Mouse (Mus musculus) embryonic fibroblast, embryonic 13.5 days (primary cell): ENCODE results near the gene Tox3. TPM values are rescaled to one million over a fixed set of nuclear protein-coding genes. Genes with fewer than 3 reads are reported as not detected.

ENCODE experiments used
- H3K27ac ChIP-seq: 2 replicates; pipeline ENCODE4 v1.5.1; 2012; ENCODE audit warnings: low read length, control low read depth, inconsistent platforms; ENCODE audit not compliant: insufficient read depth
- H3K4me1 ChIP-seq: 2 replicates; pipeline ENCODE4 v1.6.1; 2011; ENCODE audit warnings: low read length; ENCODE audit not compliant: control insufficient read depth, insufficient read depth
- H3K4me3 ChIP-seq: 2 replicates; pipeline ENCODE4 v1.5.1; 2011; ENCODE audit warnings: mild to moderate bottlenecking, control low read depth, low read length; ENCODE audit not compliant: insufficient read depth
- CTCF ChIP-seq: IDR thresholded peaks from 2 replicates; pipeline ENCODE4 v1.5.1; 2011; ENCODE audit warnings: mild to moderate bottlenecking, control low read depth, low read length, moderate library complexity, borderline replicate concordance; ENCODE audit not compliant: insufficient read depth
- POLR2A ChIP-seq: IDR thresholded peaks from 2 replicates; pipeline ENCODE4 v1.6.1; 2011; ENCODE audit warnings: low read depth, mild to moderate bottlenecking, control low read depth, low read length, moderate library complexity
- polyA plus RNA-seq: library from polyadenylated mRNA; stranded (reverse); fragments of >200 nt; gene quantifications from 2 replicates; pipeline ENCODE4 v1.2.4, GENCODE M21; 2011; ENCODE audit warnings: low read depth; ENCODE audit not compliant: missing spikeins, insufficient read length

The Tox3 gene
- polyA plus RNA-seq: 0.20 and 1.1 TPM in 2 replicates

GRCm38 (mm10) chr8:90348178-90348925, at the start of gene Tox3:
Tox3 (minus strand) TSS chr8:90348343.
- Histone ChIP-seq H3K4me1 (0 out of 2 replicates have a peak, but pooled peaks cover 3% of the 10 kb centered on the region), H3K27ac (no peak within 1 kb of the TSS), H3K4me3 (peak within 1 kb of the TSS; percentile 46)
- TF ChIP-seq CTCF: no peak

- TF ChIP-seq POLR2A (no peak), CTCF (no peak)
- Histone ChIP-seq H3K4me1 (no peaks in the 10 kb centered on the region), H3K27ac (no peak overlapping the region), H3K4me3 (no peak overlapping the region)
Measured at GRCm38 (mm10) chr8:90392643-90393042, 44.5 kb upstream of the Tox3 start.

GRCm38 (mm10) chr8:90391483-90392074, 43.4 kb upstream of the Tox3 start:
- no peak overlapping the region for H3K27ac ChIP-seq
- TF ChIP-seq CTCF: no peak
- TF ChIP-seq POLR2A: no peak
- no peaks in the 10 kb centered on the region for H3K4me1 ChIP-seq
- no peak overlapping the region for H3K4me3 ChIP-seq

- TF ChIP-seq CTCF (no peak), POLR2A (no peak)
- H3K4me1 ChIP-seq: no peaks in the 10 kb centered on the region
- H3K27ac ChIP-seq: no peak overlapping the region
- no peak overlapping the region for H3K4me3 ChIP-seq
Measured at GRCm38 (mm10) chr8:90390827-90391226, 42.7 kb upstream of the Tox3 start.

GRCm38 (mm10) chr8:90379064-90379463, 30.9 kb upstream of the Tox3 start:
- H3K27ac ChIP-seq: no peak overlapping the region
- H3K4me1 ChIP-seq: no peaks in the 10 kb centered on the region
- TF ChIP-seq POLR2A (no peak), CTCF (no peak)

DNA sequence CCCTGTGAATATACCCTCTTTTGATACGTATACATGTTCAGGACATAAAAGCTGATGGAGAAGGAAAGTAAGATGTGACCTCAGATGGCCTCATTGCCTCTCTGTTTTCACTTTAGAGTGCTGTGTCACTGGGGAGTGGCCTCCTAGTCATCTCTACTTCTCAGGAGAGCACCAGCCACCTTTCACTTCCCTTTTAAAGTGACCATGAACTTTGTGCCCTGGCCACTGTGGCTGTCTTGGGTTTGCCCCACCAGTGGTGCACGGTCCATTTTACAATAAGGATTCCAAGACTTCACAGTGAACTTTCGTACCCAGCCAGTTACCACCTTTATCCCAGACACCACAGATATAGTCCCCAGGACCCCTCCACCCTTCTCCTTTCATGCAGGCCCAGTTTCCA, 29.9 kb upstream of the Tox3 start:
- Histone ChIP-seq H3K4me1 (no peaks in the 10 kb centered on the region), H3K27ac (no peak overlapping the region), H3K4me3 (no peak overlapping the region)
- TF ChIP-seq CTCF (no peak), POLR2A (no peak)

More at GRCm38 (mm10) chr8:90379064-90379463, 30.9 kb upstream of the Tox3 start:
- H3K4me3 ChIP-seq: no peak overlapping the region

DNA sequence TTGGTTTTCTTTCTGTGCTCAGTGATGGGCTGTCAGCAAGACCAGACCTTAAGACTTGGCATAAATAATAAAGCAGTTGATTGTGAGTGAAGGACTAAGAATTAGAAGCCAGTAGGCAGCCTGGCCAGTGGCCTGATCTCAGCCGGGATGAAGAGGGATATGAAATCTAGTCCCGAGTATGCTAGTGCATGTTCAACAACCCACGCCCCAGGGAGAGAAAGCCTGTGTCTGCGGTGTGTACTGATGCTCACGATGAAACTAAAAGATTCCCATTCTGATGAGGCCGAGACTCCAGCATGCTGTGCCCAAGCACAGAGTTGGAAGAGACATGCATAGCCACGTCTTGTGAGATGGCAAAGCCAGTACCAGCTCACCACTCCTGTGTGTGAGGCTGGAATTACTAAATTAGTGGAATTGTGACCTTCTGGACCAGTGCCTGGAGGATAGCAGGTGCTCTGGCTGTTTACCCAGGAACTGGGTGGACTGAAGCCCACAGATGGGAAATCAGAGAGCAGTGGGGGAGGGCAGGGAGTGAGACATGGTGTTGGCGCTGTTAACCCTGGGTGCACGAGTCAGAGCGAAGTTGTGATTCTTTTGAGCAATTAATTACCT, 23.6 kb upstream of the Tox3 start:
- Histone ChIP-seq H3K4me1 (no peaks in the 10 kb centered on the region), H3K4me3 (no peak overlapping the region), H3K27ac (no peak overlapping the region)
- TF ChIP-seq POLR2A: no peak
- TF ChIP-seq CTCF: no peak

GRCm38 (mm10) chr8:90369876-90370275, 21.7 kb upstream of the Tox3 start:
- TF ChIP-seq CTCF (no peak), POLR2A (no peak)

DNA sequence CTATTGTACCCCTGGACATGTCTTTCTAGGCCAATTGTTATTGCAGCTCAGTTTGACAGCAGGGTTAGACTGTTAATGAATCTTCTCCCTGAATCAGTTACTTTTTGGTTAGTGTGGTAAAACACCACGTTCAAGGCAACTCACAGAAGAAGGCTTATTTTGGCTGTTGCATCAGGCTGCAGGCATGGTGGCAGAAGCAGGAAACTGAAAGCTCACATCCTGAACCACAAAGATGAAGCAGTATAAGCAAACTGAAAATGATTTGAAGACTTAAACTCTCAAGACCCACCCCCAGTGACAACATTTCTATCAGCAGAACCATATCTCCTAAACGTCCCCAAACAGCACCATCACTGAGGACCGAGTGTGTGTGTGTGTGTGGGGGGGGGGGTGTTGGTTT, 8.6 kb upstream of the Tox3 start:
- Histone ChIP-seq H3K4me3 (no peak overlapping the region), H3K27ac (no peak overlapping the region), H3K4me1 (no peaks in the 10 kb centered on the region)
- TF ChIP-seq CTCF (no peak), POLR2A (no peak)

More at GRCm38 (mm10) chr8:90369876-90370275, 21.7 kb upstream of the Tox3 start:
- Histone ChIP-seq H3K4me1 (no peaks in the 10 kb centered on the region), H3K4me3 (no peak overlapping the region), H3K27ac (no peak overlapping the region)

DNA sequence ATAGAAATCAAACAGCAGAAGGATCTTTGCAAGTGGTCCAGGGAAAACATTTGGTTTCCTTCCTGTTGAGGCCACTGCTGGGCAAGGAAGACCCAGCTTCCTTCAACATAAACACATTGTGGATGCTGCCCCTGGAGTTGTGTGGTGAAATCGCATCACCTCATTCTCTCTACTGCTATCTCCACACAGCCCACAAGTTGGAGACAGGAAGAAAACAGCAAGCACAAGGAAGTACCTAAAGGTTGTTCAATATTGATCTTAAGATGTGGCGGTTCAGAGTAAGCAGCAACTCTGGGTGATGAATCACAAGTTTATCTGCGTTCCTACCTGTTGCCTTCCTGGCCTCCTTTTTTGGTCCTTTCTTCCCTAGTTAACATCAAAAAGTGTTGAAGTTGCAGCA, 6.6 kb upstream of the Tox3 start:
- no peak overlapping the region for H3K4me3 ChIP-seq
- H3K4me1 ChIP-seq: no peaks in the 10 kb centered on the region
- no peak for TF ChIP-seq POLR2A
- no peak for TF ChIP-seq CTCF
- H3K27ac ChIP-seq: no peak overlapping the region
